Mouse (Mus musculus) stomach, embryonic 16.5 days (tissue): ENCODE data around the gene Mitd1. TPM values are rescaled to one million over a fixed set of nuclear protein-coding genes. Genes with fewer than 3 reads are reported as not detected.

Experiments used
- ATAC-seq: fragments of 200-750 bp; cut with Nextera tagmentation; 2 replicates; pipeline ENCODE4 v1.8.0; 2017; ENCODE audit warnings: moderate number of reproducible peaks, moderate TSS enrichment; ENCODE audit not compliant: insufficient read depth, low FRiP score
- H3K27ac ChIP-seq: fragments of 300-500 bp; sonication (generic); 2 replicates; pipeline ENCODE4 v1.5.1; 2014; ENCODE audit warnings: low read length
- H3K27me3 ChIP-seq: fragments of 300-500 bp; sonication (generic); 2 replicates; pipeline ENCODE4 v1.6.1; 2014; ENCODE audit warnings: low read length, control low read depth, mixed read lengths; ENCODE audit not compliant: control insufficient read depth, insufficient read depth
- H3K36me3 ChIP-seq: fragments of 300-500 bp; sonication (generic); 2 replicates; pipeline ENCODE4 v1.6.1; 2014; ENCODE audit warnings: low read length; ENCODE audit not compliant: control insufficient read depth, insufficient read depth
- H3K4me1 ChIP-seq: fragments of 300-500 bp; sonication (generic); 2 replicates; pipeline ENCODE4 v1.6.1; 2014; ENCODE audit warnings: low read length, control low read depth, mixed read lengths; ENCODE audit not compliant: control insufficient read depth, insufficient read depth
- H3K4me2 ChIP-seq: fragments of 300-500 bp; sonication (generic); 2 replicates; pipeline ENCODE4 v1.6.1; 2014; ENCODE audit warnings: low read depth, low read length, mixed read lengths
- H3K4me3 ChIP-seq: fragments of 300-500 bp; sonication (generic); replicated peaks from 2 replicates; pipeline ENCODE4 v1.5.1; 2014; ENCODE audit warnings: mild to moderate bottlenecking, low read length
- H3K9ac ChIP-seq: fragments of 300-500 bp; sonication (generic); 2 replicates; pipeline ENCODE4 v1.6.1; 2014; ENCODE audit warnings: low read length
- H3K9me3 ChIP-seq: fragments of 300-500 bp; sonication (generic); replicated peaks from 2 replicates; pipeline ENCODE4 v1.6.1; 2016; ENCODE audit warnings: low read length, control low read depth; ENCODE audit not compliant: control insufficient read depth
- WGBS: fragments of 180-500 bp; shearing (Covaris S2); extraction: QIAGEN DNeasy Blood & Tissue Kit; methylation state at CpG from one replicate; pipeline ENCODE4 v1.1.7; 2014; 5-methylcytosine and 5-hydroxymethylcytosine counted together
- polyA plus RNA-seq: library from polyadenylated mRNA; unstranded; fragments of >200 nt; fragmentation: Nextera tagmentation; extraction: Ambion mirVana; gene quantifications from 2 replicates; pipeline ENCODE4 v1.2.1, GENCODE M21; 2015

Gene Mitd1
- polyA plus RNA-seq: 26.4 and 28.4 TPM in 2 replicates

DNA sequence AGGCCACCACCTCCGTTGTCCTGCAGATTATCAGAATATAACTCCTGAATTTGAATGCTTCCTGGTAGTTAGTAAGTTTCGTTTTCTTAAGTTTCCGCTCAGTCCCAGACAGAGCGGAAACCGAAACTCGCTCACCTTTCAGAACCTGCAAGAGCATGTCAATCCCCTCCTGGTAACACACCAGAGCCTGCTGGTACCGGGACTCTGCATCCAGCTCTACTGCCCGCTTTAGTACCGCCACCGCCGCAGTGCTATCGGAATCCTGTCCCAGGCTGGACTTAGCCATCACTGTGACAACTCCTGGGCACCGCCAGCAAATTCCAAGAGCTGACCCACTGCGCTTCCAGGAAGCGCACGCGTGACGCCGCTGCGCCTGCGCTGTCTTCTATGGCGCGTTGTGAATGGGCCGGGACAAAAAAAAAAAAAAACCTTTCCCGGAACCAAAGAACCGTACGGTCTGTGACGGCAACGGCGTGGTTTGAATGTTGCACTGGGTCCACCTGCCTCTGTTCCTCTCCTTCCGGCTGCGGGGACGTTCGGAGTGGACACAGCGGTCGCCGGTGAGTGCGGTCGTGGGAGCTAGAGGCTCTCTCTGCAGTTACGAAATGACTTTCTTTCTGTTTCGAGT is at the start of gene Mitd1, which contains the start of gene Mrpl30:
Mitd1 (minus strand) TSS at position 387 of the 628 bp plus-strand sequence.
Mrpl30 (plus strand) TSS at position 453 of the 628 bp plus-strand sequence.
- Histone ChIP-seq H3K36me3 (peaks cover 4% of the 10 kb centered on the region; the same call in 1 of the 2 replicates), H3K4me2 (peak within 1 kb of the TSS; percentile 83), H3K27ac (peak within 1 kb of the TSS; percentile 91), H3K27me3 (no peaks in the 10 kb centered on the region), H3K9ac (peak within 1 kb of the TSS; percentile 79), H3K4me3 (peak within 1 kb of the TSS; percentile 75), H3K9me3 (no peaks in the 10 kb centered on the region), H3K4me1 (peaks cover 12% of the 10 kb centered on the region)
- WGBS: under 1% methylated on average over 41 of the region's 41 CpGs
- ATAC-seq: peak; percentile 93

DNA sequence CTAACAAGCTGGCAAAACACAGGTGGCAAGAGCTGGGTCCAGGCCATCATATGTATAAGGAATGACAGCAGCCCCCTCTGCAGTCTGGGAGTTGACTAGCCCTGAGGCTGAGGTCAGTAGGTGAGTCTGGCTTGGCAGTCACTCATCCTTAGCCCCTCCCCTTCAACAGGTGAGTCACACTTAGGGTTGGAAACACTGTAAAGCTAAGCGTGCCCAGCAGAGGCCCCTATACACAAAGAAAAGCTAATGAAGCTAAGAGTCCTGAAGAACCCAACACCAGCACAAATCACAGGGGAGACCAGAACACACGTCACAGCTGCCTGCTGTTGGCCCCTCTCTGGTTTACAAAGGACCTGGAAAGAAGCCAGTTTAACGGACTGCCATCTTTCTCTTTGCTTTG is 41.6 kb upstream of the Mitd1 start:
- Histone ChIP-seq H3K4me2 (no peak overlapping the region), H3K36me3 (no peaks in the 10 kb centered on the region), H3K27ac (no peak overlapping the region), H3K9me3 (no peaks in the 10 kb centered on the region), H3K4me1 (no peaks in the 10 kb centered on the region), H3K9ac (no peak overlapping the region), H3K4me3 (no peak overlapping the region), H3K27me3 (no peaks in the 10 kb centered on the region)
- 17% methylated on average over 3 of the region's 3 CpGs for WGBS
- peak; percentile 40; the same call in 1 of the 2 replicates for ATAC-seq

DNA sequence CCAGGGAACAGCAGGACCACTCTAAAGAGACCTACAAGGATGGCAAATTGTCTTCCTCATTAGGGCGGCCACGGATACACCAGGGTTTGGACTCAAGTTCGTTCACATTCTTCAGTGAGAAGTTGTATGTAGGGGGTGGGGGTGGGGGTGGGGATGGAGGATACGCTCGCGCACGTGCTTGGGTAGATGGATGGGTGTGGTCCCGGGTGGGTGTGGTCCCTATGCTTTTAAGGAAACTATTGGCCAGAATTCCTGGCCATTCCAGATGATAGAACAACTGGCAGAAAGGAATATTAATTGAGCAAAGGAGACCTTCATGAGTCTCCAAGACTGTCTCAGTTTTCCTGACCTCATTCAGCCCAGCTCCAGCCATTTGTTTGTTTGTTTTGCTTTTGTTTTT is 35.8 kb upstream of the Mitd1 start:
- Histone ChIP-seq H3K4me2 (no peak overlapping the region), H3K36me3 (no peaks in the 10 kb centered on the region), H3K4me3 (no peak overlapping the region), H3K27ac (no peak overlapping the region), H3K9ac (no peak overlapping the region), H3K9me3 (no peaks in the 10 kb centered on the region), H3K27me3 (no peaks in the 10 kb centered on the region), H3K4me1 (no peaks in the 10 kb centered on the region)
- no peak for ATAC-seq
- WGBS: 76% methylated on average over 8 of the region's 8 CpGs

DNA sequence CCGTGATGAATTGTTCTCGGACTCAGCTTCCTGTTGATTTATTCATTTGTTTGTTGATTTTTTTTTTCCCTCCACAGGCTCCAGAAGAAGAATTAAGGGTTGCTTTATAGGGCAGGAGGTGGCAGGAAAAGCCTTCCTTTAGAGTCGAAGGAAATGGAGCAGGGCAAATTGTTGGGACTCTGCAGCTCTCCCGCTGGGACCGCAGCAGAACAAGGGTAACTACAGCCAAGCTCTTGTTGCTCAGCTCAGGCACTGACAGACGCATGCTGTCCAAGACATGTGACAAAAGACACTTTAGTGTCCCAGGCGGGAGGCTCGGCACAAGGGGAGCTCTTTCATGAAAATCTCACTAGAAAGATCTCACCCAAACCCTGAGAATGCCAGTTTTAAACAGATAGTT is 32.3 kb upstream of the Mitd1 start:
- Histone ChIP-seq H3K9me3 (no peaks in the 10 kb centered on the region), H3K4me1 (no peaks in the 10 kb centered on the region), H3K9ac (no peak overlapping the region), H3K4me3 (no peak overlapping the region), H3K4me2 (no peak overlapping the region), H3K36me3 (no peaks in the 10 kb centered on the region), H3K27me3 (no peaks in the 10 kb centered on the region), H3K27ac (no peak overlapping the region)
- 58% methylated on average over 8 of the region's 8 CpGs for WGBS
- no peak for ATAC-seq

DNA sequence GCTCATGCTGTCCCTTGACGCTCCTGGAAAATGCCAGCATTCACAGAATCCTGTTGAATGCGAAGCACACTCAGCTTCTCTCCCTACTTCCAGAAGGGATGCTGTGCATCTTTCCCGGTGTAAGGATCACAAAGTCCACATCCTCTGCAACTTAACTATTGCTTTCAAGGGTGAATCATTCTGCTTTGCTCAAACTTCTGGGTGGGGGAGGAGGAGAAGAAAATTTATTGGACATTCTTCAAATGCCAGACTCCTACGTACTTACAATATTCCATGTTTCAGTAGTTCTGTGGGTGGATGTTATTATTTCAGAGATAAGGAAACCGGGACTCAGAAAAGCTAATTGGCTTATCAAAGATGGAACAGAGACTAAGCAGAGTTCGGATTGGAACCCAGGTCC is 27.9 kb upstream of the Mitd1 start:
- H3K4me2 ChIP-seq: no peak overlapping the region
- H3K9ac ChIP-seq: no peak overlapping the region
- no peak for ATAC-seq
- H3K27ac ChIP-seq: no peak overlapping the region
- no peaks in the 10 kb centered on the region for H3K9me3 ChIP-seq
- no peaks in the 10 kb centered on the region; the same call in 1 of the 2 replicates for H3K27me3 ChIP-seq
- H3K36me3 ChIP-seq: no peaks in the 10 kb centered on the region
- 59% methylated on average over 6 of the region's 6 CpGs for WGBS
- no peak overlapping the region for H3K4me3 ChIP-seq
- H3K4me1 ChIP-seq: no peaks in the 10 kb centered on the region

DNA sequence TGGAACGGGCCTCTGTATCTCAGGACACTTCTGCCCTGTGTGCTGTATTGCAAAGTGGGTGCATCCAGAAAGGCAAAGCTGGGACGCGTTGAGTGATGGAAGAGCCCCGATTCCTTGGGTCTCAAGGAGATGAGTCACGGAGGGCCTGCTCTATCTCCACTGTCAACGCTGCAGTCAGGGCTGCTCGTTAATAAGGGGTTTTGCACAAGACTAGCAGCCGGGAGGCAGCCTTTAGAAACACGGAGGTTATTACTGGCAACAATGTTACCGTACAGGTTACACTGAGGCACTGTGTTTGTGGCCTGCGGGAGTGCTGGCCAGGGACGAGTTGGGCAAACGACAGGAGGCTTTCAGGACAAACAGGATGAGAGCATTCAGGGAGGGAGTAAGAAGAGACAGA is 27.5 kb upstream of the Mitd1 start:
- H3K4me2 ChIP-seq: no peak overlapping the region
- no peak overlapping the region for H3K9ac ChIP-seq
- H3K9me3 ChIP-seq: no peaks in the 10 kb centered on the region
- 66% methylated on average over 13 of the region's 13 CpGs for WGBS
- ATAC-seq: no peak
- no peaks in the 10 kb centered on the region; the same call in 1 of the 2 replicates for H3K27me3 ChIP-seq
- H3K36me3 ChIP-seq: no peaks in the 10 kb centered on the region
- H3K4me1 ChIP-seq: no peaks in the 10 kb centered on the region
- no peak overlapping the region for H3K4me3 ChIP-seq
- no peak overlapping the region for H3K27ac ChIP-seq

DNA sequence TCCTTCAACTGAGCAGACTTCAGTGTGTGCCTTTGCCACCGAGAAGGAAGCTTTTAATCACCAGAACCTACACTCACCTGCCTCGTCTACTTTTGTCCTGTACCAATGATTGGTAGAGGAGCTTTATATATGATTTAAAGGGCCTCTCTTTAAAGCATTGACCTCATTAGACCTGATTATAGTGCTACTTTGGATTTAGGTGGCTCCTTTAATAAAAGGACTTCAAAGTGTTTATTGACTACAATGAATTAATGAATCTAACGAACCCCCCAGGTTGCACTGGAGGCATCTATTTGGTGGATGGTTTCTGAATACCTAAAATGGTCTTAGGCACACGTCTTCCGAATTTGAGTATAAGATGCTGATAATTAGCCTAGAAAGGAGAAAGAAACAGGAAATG is 26.2 kb upstream of the Mitd1 start, which contains the start of gene Lyg2:
Lyg2 (minus strand) TSS at position 101 of the 400 bp plus-strand sequence.
- H3K27me3 ChIP-seq: no peaks in the 10 kb centered on the region; the same call in 1 of the 2 replicates
- no peak within 1 kb of the TSS for H3K27ac ChIP-seq
- H3K9me3 ChIP-seq: no peaks in the 10 kb centered on the region
- H3K4me1 ChIP-seq: no peaks in the 10 kb centered on the region
- WGBS: 71% methylated on average over 5 of the region's 5 CpGs
- H3K4me2 ChIP-seq: no peak within 1 kb of the TSS
- H3K9ac ChIP-seq: no peak within 1 kb of the TSS
- H3K4me3 ChIP-seq: no peak within 1 kb of the TSS
- H3K36me3 ChIP-seq: no peaks in the 10 kb centered on the region
- no peak for ATAC-seq

DNA sequence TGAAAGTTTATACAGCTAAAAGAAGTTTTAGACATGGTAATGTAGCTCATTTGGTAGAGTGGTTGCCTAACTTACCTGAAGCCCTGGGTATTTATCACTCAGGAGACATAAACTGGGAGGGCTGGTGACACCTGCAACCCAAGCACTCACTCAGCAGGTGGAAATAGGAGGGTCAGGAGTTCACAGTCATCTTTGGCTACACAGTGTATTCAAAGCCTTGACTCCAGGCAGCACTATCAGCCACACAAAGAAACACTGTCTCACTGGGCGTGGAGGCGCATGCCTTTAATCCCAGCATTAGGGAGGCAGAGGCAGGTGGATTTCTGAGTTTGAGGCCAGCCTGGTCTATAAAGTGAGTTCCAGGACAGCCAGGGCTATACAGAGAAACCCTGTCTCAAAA is 22.5 kb upstream of the Mitd1 start:
- no peak overlapping the region for H3K27ac ChIP-seq
- 83% methylated on average over 2 of the region's 2 CpGs for WGBS
- H3K9me3 ChIP-seq: no peaks in the 10 kb centered on the region
- H3K9ac ChIP-seq: no peak overlapping the region
- ATAC-seq: no peak
- H3K4me3 ChIP-seq: no peak overlapping the region
- no peak overlapping the region for H3K4me2 ChIP-seq
- H3K4me1 ChIP-seq: no peaks in the 10 kb centered on the region
- no peaks in the 10 kb centered on the region for H3K36me3 ChIP-seq
- H3K27me3 ChIP-seq: no peaks in the 10 kb centered on the region; the same call in 1 of the 2 replicates

DNA sequence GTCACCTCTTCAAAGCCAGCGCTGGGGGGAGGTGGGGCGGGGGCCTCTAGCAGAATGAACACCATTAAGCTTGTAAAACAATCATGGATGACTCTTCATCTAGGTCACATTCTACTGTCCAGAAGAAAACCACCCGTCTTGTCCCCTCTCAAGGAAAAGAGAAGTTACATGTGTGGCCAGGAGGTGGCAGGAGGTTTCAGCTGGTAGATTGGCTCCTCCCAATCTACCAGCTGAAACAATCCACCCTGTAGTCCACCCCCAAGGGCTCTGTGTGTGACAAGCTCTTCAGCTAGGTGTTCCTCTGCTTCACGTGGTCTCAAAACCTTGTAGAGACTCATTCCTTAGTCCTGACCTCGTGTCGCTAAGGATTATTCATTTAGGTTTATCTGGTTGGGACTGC is 13.0 kb upstream of the Mitd1 start:
- 35% methylated on average over 6 of the region's 6 CpGs for WGBS
- H3K9me3 ChIP-seq: no peaks in the 10 kb centered on the region
- no peak overlapping the region for H3K4me3 ChIP-seq
- peaks cover 8% of the 10 kb centered on the region; the same call in 1 of the 2 replicates for H3K36me3 ChIP-seq
- H3K4me1 ChIP-seq: no peaks in the 10 kb centered on the region
- no peak overlapping the region for H3K9ac ChIP-seq
- H3K4me2 ChIP-seq: no peak overlapping the region
- H3K27ac ChIP-seq: no peak overlapping the region
- no peaks in the 10 kb centered on the region for H3K27me3 ChIP-seq
- ATAC-seq: no peak
